Mouse (Mus musculus): ENCODE results near the gene Gatad2b. TPM values are rescaled to one million over a fixed set of nuclear protein-coding genes. Genes with fewer than 3 reads are reported as not detected.

Gatad2b gene
- polyA plus RNA-seq, 1 experiment: 0.37 TPM

DNA sequence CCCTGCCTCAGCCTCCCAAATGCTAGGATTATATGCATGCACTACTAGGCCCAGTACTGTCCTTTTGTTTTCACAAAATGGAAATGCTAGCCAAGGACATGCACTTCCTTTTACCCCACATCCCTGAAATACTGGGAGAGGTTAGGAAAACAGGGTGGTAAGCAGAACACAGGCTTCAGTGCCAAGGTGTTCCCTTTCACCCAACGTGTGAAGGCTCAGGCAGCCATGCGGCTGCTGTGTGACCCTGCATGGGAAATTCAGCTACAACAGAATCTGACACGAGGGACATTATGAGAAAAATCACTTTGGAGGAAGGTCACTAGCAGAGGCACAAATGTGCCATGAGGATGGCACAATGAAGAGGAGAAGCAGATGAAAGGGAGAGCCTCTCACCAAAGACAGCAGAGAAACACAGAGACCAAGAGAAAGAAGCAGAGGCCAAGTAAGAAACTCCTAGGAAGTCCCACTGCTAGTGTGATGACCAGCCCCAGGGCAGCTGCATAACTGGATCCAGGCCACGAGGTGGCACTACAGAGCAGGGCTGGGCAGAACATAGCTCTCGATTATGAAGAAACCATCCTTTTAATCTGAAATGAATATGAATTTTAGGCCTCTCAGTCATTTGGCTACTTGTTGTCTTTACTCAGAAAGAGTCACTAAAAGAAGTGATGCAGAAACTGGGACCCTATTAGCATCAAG lies 119.5 kb downstream of the Gatad2b start:
- H3K4me3 ChIP-seq (replicated peaks): no peak overlapping the region
- H3K9me3 ChIP-seq (ENCODE audit: control insufficient read depth, low read length): no peaks in the 10 kb centered on the region
- TF ChIP-seq GATA1 (IDR thresholded peaks at IDR 0.05; ENCODE audit: low read length) (no peak), TAL1 (IDR thresholded peaks at IDR 0.05; ENCODE audit: low read length) (no peak)
- H3K36me3 ChIP-seq (ENCODE audit: control insufficient read depth): peaks cover 96% of the 10 kb centered on the region
- no peaks in the 10 kb centered on the region for H3K27me3 ChIP-seq (ENCODE audit: control insufficient read depth)
- no peaks in the 10 kb centered on the region; the same call in 1 of the 2 replicates for H3K4me1 ChIP-seq (ENCODE audit: control insufficient read depth)

- peaks cover 94% of the 10 kb centered on the region for H3K36me3 ChIP-seq (ENCODE audit: control insufficient read depth)
- TF ChIP-seq GATA1 (IDR thresholded peaks at IDR 0.05; ENCODE audit: low read length) (no peak), TAL1 (IDR thresholded peaks at IDR 0.05; ENCODE audit: low read length) (no peak)
Measured at GRCm38 (mm10) chr3:90413011-90413396, 120.0 kb downstream of the Gatad2b start.

More at GRCm38 (mm10) chr3:90413011-90413396, 120.0 kb downstream of the Gatad2b start:
- H3K4me1 ChIP-seq (ENCODE audit: control insufficient read depth): no peaks in the 10 kb centered on the region; the same call in 1 of the 2 replicates
- H3K27me3 ChIP-seq (ENCODE audit: control insufficient read depth): no peaks in the 10 kb centered on the region
- no peak overlapping the region for H3K4me3 ChIP-seq (replicated peaks)
- H3K9me3 ChIP-seq (ENCODE audit: control insufficient read depth, low read length): no peaks in the 10 kb centered on the region

Other genes starting within 250 kb of the Gatad2b start
- gene 4933434E20Rik, start 241.5 kb upstream of the Gatad2b start, polyA plus RNA-seq (2012): 0.43 and 0.89 TPM in 2 replicates
- gene Ubap2l, start 240.6 kb upstream of the Gatad2b start, polyA plus RNA-seq (2012): 11.0 and 11.4 TPM in 2 replicates
- gene Tpm3, start 220.5 kb upstream of the Gatad2b start, polyA plus RNA-seq (2012): 9.6 and 11.8 TPM in 2 replicates
- not detected in 2 replicates for gene Nup210l, start 189.0 kb upstream of the Gatad2b start, polyA plus RNA-seq (2012)
- gene Rps27, start 79.5 kb upstream of the Gatad2b start, polyA plus RNA-seq (2012): 25.9 and 30.7 TPM in 2 replicates
- 0.07 and 0.12 TPM in 2 replicates for gene Rab13, start 79.5 kb upstream of the Gatad2b start, polyA plus RNA-seq (2012)
- 3.9 and 4.3 TPM in 2 replicates for gene Jtb, start 61.6 kb upstream of the Gatad2b start, polyA plus RNA-seq (2012)
- not detected in 2 replicates for gene Creb3l4, start 49.7 kb upstream of the Gatad2b start, polyA plus RNA-seq (2012)
- gene Slc39a1, start 45.0 kb upstream of the Gatad2b start, polyA plus RNA-seq (2012): 0.20 and 0.21 TPM in 2 replicates
- 2.9 and 3.3 TPM in 2 replicates for gene Crtc2, start 39.0 kb upstream of the Gatad2b start, polyA plus RNA-seq (2012)
- gene Dennd4b, start 28.0 kb upstream of the Gatad2b start, polyA plus RNA-seq (2012): 1.1 and 1.3 TPM in 2 replicates
- 0.08 and 0.18 TPM in 2 replicates for gene Slc27a3, start 96.8 kb downstream of the Gatad2b start, polyA plus RNA-seq (2012)
- gene Ints3, start 140.4 kb downstream of the Gatad2b start, polyA plus RNA-seq (2012): 1.7 and 2.2 TPM in 2 replicates
- 0.04 and 0.05 TPM in 2 replicates for gene Npr1, start 172.7 kb downstream of the Gatad2b start, polyA plus RNA-seq (2012)
- gene Ilf2, start 182.9 kb downstream of the Gatad2b start, polyA plus RNA-seq (2012): 1.1 and 1.6 TPM in 2 replicates
- gene Snapin, start 197.9 kb downstream of the Gatad2b start, polyA plus RNA-seq (2012): 0.11 and 0.14 TPM in 2 replicates
- 7.2 and 8.0 TPM in 2 replicates for gene Chtop, start 216.3 kb downstream of the Gatad2b start, polyA plus RNA-seq (2012)
- 0.15 and 0.23 TPM in 2 replicates for gene S100a1, start 221.2 kb downstream of the Gatad2b start, polyA plus RNA-seq (2012)
- 0.67 and 0.76 TPM in 2 replicates for gene S100a13, start 221.3 kb downstream of the Gatad2b start, polyA plus RNA-seq (2012)
- not detected in 2 replicates for gene S100a14, start 233.7 kb downstream of the Gatad2b start, polyA plus RNA-seq (2012)
- 0.23 and 0.51 TPM in 2 replicates for gene S100a16, start 244.1 kb downstream of the Gatad2b start, polyA plus RNA-seq (2012)

All from erythroblast, embryonic 14.5 days (primary cell).